Mouse (Mus musculus): ENCODE measurements around the gene Ccdc13.

GRCm38 (mm10) chr9:121757432-121757831, 81.8 kb downstream of the Ccdc13 start:
- no peak for TF ChIP-seq CTCF (IDR thresholded peaks at IDR 0.05; ENCODE audit: low read depth)
- no peak for TF ChIP-seq EP300 (IDR thresholded peaks at IDR 0.05; ENCODE audit: low read depth)
